Mouse (Mus musculus) CH12.LX (cell line): ENCODE data around the gene Tnni2. TPM values are rescaled to one million over a fixed set of nuclear protein-coding genes. Genes with fewer than 3 reads are reported as not detected.

Source experiments
- DNase-seq: peaks from one replicate; pipeline ENCODE4 v3.0.0-alpha.2; 2013; ENCODE audit errors: extremely low read depth
- H3K27ac ChIP-seq: 2 replicates; pipeline ENCODE4 v1.5.1; 2012; ENCODE audit warnings: low read depth, mild to moderate bottlenecking, control low read depth, moderate library complexity; ENCODE audit not compliant: insufficient read depth
- H3K27me3 ChIP-seq: replicated peaks from 2 replicates; pipeline ENCODE3; 2012; ENCODE audit warnings: inconsistent platforms
- H3K36me3 ChIP-seq, 2 experiments: replicated peaks in 1 of 2; 2 replicates each; pipeline versions ENCODE3 to v1.6.1; 2012; ENCODE audit warnings: inconsistent platforms in 1 of 2, low read length in 1 of 2, mild to moderate bottlenecking in 1 of 2, mixed read lengths in 1 of 2, moderate library complexity in 1 of 2; ENCODE audit not compliant: control insufficient read depth in 1 of 2, insufficient read depth in 1 of 2
- H3K4me1 ChIP-seq, 2 experiments: 2 replicates each; pipeline ENCODE4 v1.6.1; 2012; ENCODE audit warnings: inconsistent platforms in 1 of 2, moderate library complexity in 1 of 2; ENCODE audit not compliant: insufficient read depth in 2 of 2, control insufficient read depth in 1 of 2
- H3K4me2 ChIP-seq: 2 replicates; pipeline ENCODE4 v1.6.1; 2012; ENCODE audit warnings: low read depth, mild to moderate bottlenecking, control low read depth; ENCODE audit not compliant: poor library complexity, insufficient read depth, severe bottlenecking
- H3K4me3 ChIP-seq, 3 experiments: fragments of 150-350 bp in 1 of 3; sonication (generic) in 1 of 3; replicated peaks in 1 of 3; 2 replicates each; pipeline versions ENCODE3 to v1.5.1; 2011 to 2012; ENCODE audit warnings: low read depth in 2 of 3, low read length in 2 of 3, mild to moderate bottlenecking in 2 of 3, moderate library complexity in 2 of 3, control low read depth in 1 of 3, improper control_type of control experiment in 1 of 3, inconsistent platforms in 1 of 3, mixed read lengths in 1 of 3; ENCODE audit not compliant: poor library complexity in 1 of 3
- H3K79me2 ChIP-seq: replicated peaks from 2 replicates; pipeline ENCODE4 v1.6.1; 2012; ENCODE audit warnings: mild to moderate bottlenecking, moderate library complexity; ENCODE audit not compliant: control insufficient read depth, poor library complexity, insufficient read depth, severe bottlenecking; ENCODE audit errors: extremely low read depth
- H3K9ac ChIP-seq: 2 replicates; pipeline ENCODE4 v1.6.1; 2012; ENCODE audit warnings: low read depth, mild to moderate bottlenecking, control low read depth, moderate library complexity; ENCODE audit not compliant: insufficient read depth
- H3K9me3 ChIP-seq: replicated peaks from 2 replicates; pipeline ENCODE3; 2012; ENCODE audit warnings: low read length, inconsistent platforms, mixed read lengths
- CHD2 ChIP-seq: IDR thresholded peaks from 2 replicates; pipeline ENCODE4 v1.6.1; 2011; ENCODE audit warnings: low read length, improper control_type of control experiment
- CTCF ChIP-seq, 2 experiments: IDR thresholded peaks in 1 of 2; conservative IDR thresholded peaks in 1 of 2; 2 replicates each; pipeline ENCODE4 v1.5.1; 2011 to 2012; ENCODE audit warnings: low read depth in 2 of 2, low read length in 2 of 2, improper control_type of control experiment in 1 of 2, inconsistent platforms in 1 of 2, mild to moderate bottlenecking in 1 of 2, moderate library complexity in 1 of 2
- EP300 ChIP-seq: IDR thresholded peaks from 2 replicates; pipeline ENCODE4 v1.6.1; 2011; ENCODE audit warnings: low read length, improper control_type of control experiment
- ETS1 ChIP-seq: conservative IDR thresholded peaks from 2 replicates; pipeline ENCODE4 v1.6.1; 2012; ENCODE audit warnings: low read depth, mild to moderate bottlenecking, inconsistent platforms, low read length, improper control_type of control experiment, moderate library complexity
- HCFC1 ChIP-seq: IDR thresholded peaks from 2 replicates; pipeline ENCODE4 v1.6.1; 2012; ENCODE audit warnings: low read depth, mild to moderate bottlenecking, inconsistent platforms, low read length, improper control_type of control experiment
- IRF4 ChIP-seq: IDR thresholded peaks from 2 replicates; pipeline ENCODE4 v1.6.1; 2014; ENCODE audit warnings: low read depth, mild to moderate bottlenecking, inconsistent platforms, low read length, improper control_type of control experiment
- JUN ChIP-seq: IDR thresholded peaks from 2 replicates; pipeline ENCODE4 v1.6.1; 2011; ENCODE audit warnings: low read depth, mild to moderate bottlenecking, low read length, improper control_type of control experiment, moderate library complexity; ENCODE audit not compliant: insufficient read depth
- MAFK ChIP-seq: IDR thresholded peaks from 2 replicates; pipeline ENCODE4 v1.6.1; 2011; ENCODE audit warnings: low read length, improper control_type of control experiment; ENCODE audit not compliant: insufficient replicate concordance
- MAZ ChIP-seq: IDR thresholded peaks from 2 replicates; pipeline ENCODE4 v1.6.1; 2012; ENCODE audit warnings: low read depth, mild to moderate bottlenecking, inconsistent platforms, low read length, improper control_type of control experiment, moderate library complexity
- MEF2A ChIP-seq: IDR thresholded peaks from 2 replicates; pipeline ENCODE4 v1.6.1; 2014; ENCODE audit warnings: low read depth, mild to moderate bottlenecking, inconsistent platforms, low read length, improper control_type of control experiment, borderline replicate concordance
- MXI1 ChIP-seq: IDR thresholded peaks from 2 replicates; pipeline ENCODE4 v1.6.1; 2011; ENCODE audit warnings: mild to moderate bottlenecking, low read depth, low read length, improper control_type of control experiment
- MYC ChIP-seq: IDR thresholded peaks from 2 replicates; pipeline ENCODE4 v1.6.1; 2011; ENCODE audit warnings: low read depth, mild to moderate bottlenecking, improper control_type of control experiment, low read length
- NELFE ChIP-seq: IDR thresholded peaks from 2 replicates; pipeline ENCODE4 v1.6.1; 2011; ENCODE audit warnings: low read depth, low read length, improper control_type of control experiment
- POLR2A ChIP-seq: IDR thresholded peaks from 2 replicates; pipeline ENCODE4 v1.6.1; 2011; ENCODE audit warnings: low read depth, mild to moderate bottlenecking, improper control_type of control experiment, low read length
- TCF12 ChIP-seq: IDR thresholded peaks from 2 replicates; pipeline ENCODE4 v1.6.1; 2014; ENCODE audit warnings: low read depth, mild to moderate bottlenecking, inconsistent platforms, low read length, improper control_type of control experiment
- USF1 ChIP-seq: IDR thresholded peaks from 2 replicates; pipeline ENCODE4 v1.6.1; 2014; ENCODE audit warnings: low read depth, mild to moderate bottlenecking, inconsistent platforms, low read length, improper control_type of control experiment
- ZC3H11A ChIP-seq: IDR thresholded peaks from 2 replicates; pipeline ENCODE4 v1.6.1; 2012; ENCODE audit warnings: low read depth, mild to moderate bottlenecking, inconsistent platforms, low read length, improper control_type of control experiment
- ZMIZ1 ChIP-seq: IDR thresholded peaks from 2 replicates; pipeline ENCODE4 v1.6.1; 2012; ENCODE audit warnings: low read depth, mild to moderate bottlenecking, inconsistent platforms, low read length, improper control_type of control experiment
- ZNF384 ChIP-seq: IDR thresholded peaks from 2 replicates; pipeline ENCODE4 v1.6.1; 2012; ENCODE audit warnings: low read depth, low read length, improper control_type of control experiment, inconsistent platforms
- dilution Hi-C: fragments of 300-500 bp; cut with MboI; formaldehyde crosslinking; loops from 2 replicates; pipeline ENCODE4 v1.14.3; 2020; ENCODE audit warnings: low sequenced_read_pairs; ENCODE audit not compliant: extremely low pct_unique_long_range_greater_than_20kb, extremely low pct_ligation_motif_present
- in situ Hi-C: fragments of 300-500 bp; cut with MboI; formaldehyde crosslinking; loops from 3 replicates; pipeline ENCODE4 v1.14.3; 2019; ENCODE audit warnings: low sequenced_read_pairs, low pct_ligation_motif_present, low pct_unique_long_range_greater_than_20kb, mixed read lengths
- polyA plus RNA-seq: library from polyadenylated mRNA; unstranded; fragments of >175 nt; gene quantifications from 2 replicates; pipeline ENCODE4 v1.2.1, GENCODE M21; 2012; ENCODE audit warnings: low read depth; ENCODE audit not compliant: insufficient read length
- total RNA-seq, 2 experiments: library from RNA; depleted of rRNA; stranded (reverse); fragments of 300-350 nt in 1 of 2; fragments of >200 nt in 1 of 2; gene quantifications; 2 replicates each; pipeline ENCODE4 v1.2.3; 2012 to 2014

The Tnni2 gene
- total and polyA plus RNA-seq, 3 experiments = 35.0 to 88.1 (median 74.0) TPM

DNA sequence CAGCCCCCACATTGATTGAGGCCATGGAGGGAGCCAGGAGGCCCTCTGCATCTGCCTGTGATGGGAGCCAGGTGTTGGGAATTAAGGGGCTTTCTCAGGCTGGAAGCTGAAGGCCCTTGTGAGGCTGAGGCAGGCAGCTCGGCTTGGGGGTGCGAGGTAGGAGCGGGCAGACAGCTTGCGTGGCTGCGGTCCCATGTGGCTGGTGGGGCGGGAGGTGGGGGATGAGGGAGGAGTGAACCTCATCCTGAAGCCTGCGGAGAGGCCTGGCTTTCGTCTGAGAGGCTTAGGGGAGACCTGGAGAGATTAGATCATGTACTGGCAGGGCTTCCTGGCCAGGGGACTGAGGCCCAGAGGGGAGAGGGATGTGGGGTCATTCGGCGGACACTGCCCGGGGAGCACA lies 41.5 kb downstream of the Tnni2 start:
- H3K4me3 ChIP-seq = no peak overlapping the region
- no peak overlapping the region for H3K4me2 ChIP-seq
- peaks cover 12 to 64% of the 10 kb centered on the region in 2 experiments; a peak in 3 of 4 replicates for H3K4me1 ChIP-seq
- no peak overlapping the region for H3K27ac ChIP-seq
- no peaks in the 10 kb centered on the region for H3K9me3 ChIP-seq
- in situ Hi-C loops (no loop called here), dilution Hi-C loops (no loop called here)
- DNase-seq = no peak
- TF ChIP-seq CHD2 = no peak
- TF ChIP-seq JUN = no peak
- no peak for TF ChIP-seq MXI1
- TF ChIP-seq USF1 = no peak
- no peak for TF ChIP-seq ZC3H11A
- no peak for TF ChIP-seq MAFK
- H3K9ac ChIP-seq = no peak overlapping the region
- H3K36me3 ChIP-seq = peaks cover 56 to 99% of the 10 kb centered on the region in 2 experiments
- peaks cover 3% of the 10 kb centered on the region for H3K79me2 ChIP-seq
- no peaks in the 10 kb centered on the region for H3K27me3 ChIP-seq

DNA sequence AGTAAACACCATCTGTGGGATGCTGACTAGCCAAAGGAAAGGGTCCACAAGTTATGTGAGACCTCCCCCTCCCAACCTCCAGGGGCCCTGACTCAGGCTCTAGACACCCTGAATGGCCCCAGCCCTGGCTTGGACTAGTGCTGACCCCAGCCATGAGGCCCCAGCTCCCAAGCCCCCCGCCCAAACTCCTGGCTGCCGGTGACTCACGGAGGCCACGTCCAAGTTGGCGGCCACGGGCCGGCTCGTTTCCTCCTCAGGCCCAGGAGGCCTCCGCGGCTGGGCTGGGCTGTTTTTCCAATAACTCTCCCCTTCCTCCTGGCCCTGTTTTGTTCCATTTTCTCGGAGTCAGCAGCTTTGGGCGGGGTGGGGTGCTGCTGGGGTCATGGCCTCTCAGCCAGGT lies 43.2 kb downstream of the Tnni2 start:
- dilution Hi-C loops = no loop called here

DNA sequence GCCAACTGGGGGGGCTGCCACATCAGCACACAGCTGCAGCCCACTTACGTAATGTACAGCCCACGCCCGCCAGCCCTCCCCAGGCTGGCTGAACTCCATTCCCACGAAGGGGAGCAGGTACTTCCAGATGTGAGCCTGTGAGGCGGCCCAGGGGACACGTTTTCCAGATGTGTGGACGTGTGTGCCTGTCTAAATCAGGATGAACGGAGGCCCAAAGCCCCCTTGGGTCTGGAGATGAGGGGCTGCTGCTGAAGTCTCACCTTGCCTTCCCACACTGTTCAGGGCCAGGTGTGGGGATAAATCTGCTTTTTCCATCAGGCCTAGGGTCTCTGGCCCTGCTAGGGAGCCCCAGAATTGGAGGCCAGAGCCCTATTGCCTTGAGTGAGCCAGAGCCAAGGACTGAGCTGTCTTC lies 45.1 kb downstream of the Tnni2 start:
- H3K4me1 ChIP-seq = peaks cover 19 to 53% of the 10 kb centered on the region in 2 experiments
- H3K27ac ChIP-seq = peak overlapping the region; percentile 86
- no peak overlapping the region for H3K4me3 ChIP-seq
- TF ChIP-seq TCF12 (no peak), NELFE (no peak), USF1 (no peak), JUN (no peak), ZC3H11A (no peak), CTCF (conservative IDR thresholded peaks at IDR 0.05 in 1 of 2, IDR thresholded peaks at IDR 0.05 in 1 of 2; ENCODE audit: low read depth in 2 of 2, low read length in 2 of 2) (no peak), MYC (no peak), CHD2 (no peak)
- no peak for DNase-seq
- no peak overlapping the region for H3K4me2 ChIP-seq
- peaks cover 73 to 98% of the 10 kb centered on the region in 2 experiments for H3K36me3 ChIP-seq
- in situ Hi-C loops = no loop called here
- no peak overlapping the region for H3K9ac ChIP-seq
- no peaks in the 10 kb centered on the region for H3K27me3 ChIP-seq
- no peaks in the 10 kb centered on the region for H3K9me3 ChIP-seq
- H3K79me2 ChIP-seq = no peaks in the 10 kb centered on the region; the same call in 1 of the 2 replicates
- dilution Hi-C loops = no loop called here

More for the DNA sequence above, 43.2 kb downstream of the Tnni2 start:
- peaks cover 19 to 71% of the 10 kb centered on the region in 2 experiments for H3K4me1 ChIP-seq
- no peak overlapping the region for H3K4me3 ChIP-seq
- in situ Hi-C loops = no loop called here
- peaks cover 3% of the 10 kb centered on the region for H3K79me2 ChIP-seq
- H3K27me3 ChIP-seq = no peaks in the 10 kb centered on the region
- DNase-seq = no peak
- H3K27ac ChIP-seq = no peak overlapping the region
- no peak overlapping the region for H3K4me2 ChIP-seq
- H3K36me3 ChIP-seq = peaks cover 59 to 98% of the 10 kb centered on the region in 2 experiments
- H3K9me3 ChIP-seq = no peaks in the 10 kb centered on the region
- no peak overlapping the region for H3K9ac ChIP-seq
- no peak for TF ChIP-seq HCFC1
- TF ChIP-seq MEF2A = no peak
- TF ChIP-seq IRF4 = no peak
- TF ChIP-seq CTCF (conservative IDR thresholded peaks at IDR 0.05 in 1 of 2, IDR thresholded peaks at IDR 0.05 in 1 of 2; ENCODE audit: low read depth in 2 of 2, low read length in 2 of 2) = no peak
- TF ChIP-seq EP300 = no peak
- no peak for TF ChIP-seq POLR2A
- TF ChIP-seq ETS1 = no peak
- TF ChIP-seq ZNF384 = no peak
- no peak for TF ChIP-seq MYC
- TF ChIP-seq MAZ = no peak
- no peak for TF ChIP-seq ZMIZ1
- no peak for TF ChIP-seq TCF12
